Mouse (Mus musculus) heart, adult 18-20 months (tissue): ENCODE data around the gene Cdk14. TPM values are rescaled to one million over a fixed set of nuclear protein-coding genes. Genes with fewer than 3 reads are reported as not detected.

Experiments used
- DNase-seq, 2 experiments: peaks; one replicate each; pipeline ENCODE4 v3.0.0; 2021 to 2022; ENCODE audit warnings: mixed read lengths in 1 of 2
- total RNA-seq, 2 experiments: library from RNA; stranded (reverse); gene quantifications; 2 replicates each; pipeline ENCODE4 v1.2.3; 2021

Gene Cdk14
- total RNA-seq, 2 experiments from 2014 or later: 5.5 to 7.7 TPM

DNA sequence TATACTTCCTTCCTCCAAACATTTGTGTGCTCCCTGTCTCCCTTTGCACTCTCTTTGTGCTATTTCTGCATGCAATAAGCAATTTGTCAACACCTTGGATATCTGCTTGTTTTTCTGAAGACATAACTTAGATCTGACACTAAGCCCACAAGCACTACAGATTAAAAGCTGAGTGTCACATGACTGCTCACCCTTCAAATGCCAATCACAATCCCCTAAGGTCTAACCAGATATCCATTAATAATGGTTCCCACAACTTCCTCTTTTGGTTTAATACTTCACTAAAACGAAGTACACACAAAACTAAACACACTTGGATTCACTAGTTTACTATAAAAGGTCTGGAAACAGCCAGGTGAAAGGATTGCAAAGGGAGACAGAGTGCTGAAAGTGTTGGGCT lies 348.6 kb downstream of the Cdk14 start:
- no peak for DNase-seq

DNA sequence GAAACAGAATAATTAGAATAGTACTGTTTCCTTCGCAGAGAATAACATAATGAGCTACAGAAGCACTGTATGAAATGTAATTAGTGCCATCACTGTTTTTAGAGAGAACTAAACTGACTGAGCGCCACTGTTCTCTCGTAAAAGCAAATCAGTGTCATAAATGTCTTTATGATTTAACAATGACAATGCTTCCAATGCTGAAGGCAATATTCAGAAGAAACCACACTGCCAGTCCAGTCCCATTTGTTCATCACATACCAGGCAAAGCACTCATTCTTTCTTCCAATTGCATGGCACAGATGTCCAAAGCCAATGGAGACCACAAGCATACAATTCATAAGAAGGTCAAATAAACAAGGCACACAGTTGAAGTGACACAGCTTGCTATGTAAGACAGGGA lies 355.4 kb downstream of the Cdk14 start:
- DNase-seq: no peak

DNA sequence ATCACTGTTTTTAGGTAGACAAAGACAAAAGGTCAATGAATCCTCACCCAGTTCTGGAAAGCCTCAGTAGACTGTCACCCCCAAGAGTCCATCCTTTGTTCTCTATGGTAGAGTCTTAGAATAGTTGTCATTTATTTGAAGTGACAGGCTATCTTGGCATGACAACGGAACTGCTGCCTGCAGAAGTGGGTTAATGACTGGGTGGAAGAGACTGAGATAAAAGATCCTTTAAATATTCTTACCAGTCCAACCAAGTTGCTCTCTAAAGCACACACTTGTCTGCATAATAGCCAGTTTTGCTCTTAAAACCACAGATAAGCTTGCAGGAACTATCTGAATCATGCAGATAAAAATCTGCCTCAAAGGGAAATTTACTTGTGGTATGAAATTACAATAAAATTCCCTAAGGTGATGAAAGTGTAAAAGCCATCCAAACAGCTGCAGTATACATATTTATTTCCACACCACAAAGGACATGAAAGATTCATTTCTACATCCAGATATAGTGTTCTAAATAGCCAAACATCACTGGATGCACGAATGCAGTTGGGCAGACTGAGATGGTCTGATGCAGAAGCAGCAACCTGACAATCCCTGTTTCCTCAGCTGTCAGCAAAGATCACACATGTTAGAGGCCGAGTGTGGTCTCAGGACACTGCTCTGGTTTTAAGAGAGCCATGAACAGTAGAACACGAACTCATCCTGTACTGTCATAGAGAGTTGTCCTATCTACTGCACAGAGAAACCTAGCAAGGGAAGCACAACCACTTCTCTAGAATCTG lies 363.8 kb downstream of the Cdk14 start:
- no peak for DNase-seq

DNA sequence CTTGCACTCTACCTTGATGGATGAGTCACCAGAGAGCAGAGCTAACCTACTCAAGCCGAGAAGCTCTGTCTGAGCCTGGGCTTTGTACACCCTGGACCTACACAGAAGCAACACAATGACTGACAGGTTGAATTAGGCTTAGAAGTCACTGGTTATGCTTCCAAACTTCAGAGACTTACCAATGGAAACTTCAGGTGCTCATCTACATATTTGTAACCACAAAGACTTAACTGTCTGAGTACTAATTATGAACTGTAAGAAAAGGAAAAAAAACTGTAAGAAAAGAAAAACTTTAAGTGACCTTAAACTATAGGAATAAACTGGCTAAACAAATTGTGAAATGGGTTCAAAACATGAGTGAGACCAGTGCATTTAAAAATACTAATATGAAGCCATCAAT lies 364.6 kb downstream of the Cdk14 start:
- DNase-seq: no peak

DNA sequence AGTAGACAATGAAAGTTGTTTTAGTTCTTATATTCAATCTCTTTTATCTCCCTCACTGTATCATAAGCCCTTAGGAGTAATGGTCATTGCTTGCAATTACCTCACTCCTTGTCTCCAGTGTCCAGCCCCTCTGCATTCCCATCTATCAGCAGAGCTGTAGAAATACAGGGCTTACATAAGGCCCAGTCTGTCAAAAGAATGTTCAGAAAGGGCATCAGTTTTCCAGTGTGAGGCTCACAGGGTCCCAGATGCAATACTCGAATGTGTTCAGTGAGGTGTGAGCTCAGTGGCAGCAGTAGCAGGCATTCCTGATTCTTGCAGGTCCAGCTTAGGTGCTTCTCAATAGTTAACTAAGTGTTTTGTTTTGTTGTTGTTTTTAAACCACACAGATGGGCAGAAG lies 365.8 kb downstream of the Cdk14 start:
- DNase-seq: no peak

DNA sequence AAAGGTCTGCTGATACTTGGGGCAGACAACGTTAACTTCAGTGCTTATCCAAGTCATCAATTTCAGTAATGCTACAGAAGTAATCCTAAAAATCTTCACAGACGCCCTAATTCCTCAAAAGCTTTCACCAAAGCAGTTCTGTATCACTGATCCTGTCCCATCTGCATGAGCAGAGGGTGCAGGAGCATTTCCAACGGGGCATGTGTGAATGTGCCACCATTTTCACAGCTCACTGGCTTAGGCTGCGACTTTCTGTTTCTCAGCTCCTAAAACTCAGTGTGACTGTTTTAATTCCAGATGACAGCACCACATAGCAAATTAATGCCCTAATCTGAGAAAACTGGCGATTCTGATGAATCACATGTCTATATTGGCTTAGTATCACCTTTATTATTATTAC lies 375.8 kb downstream of the Cdk14 start:
- no peak for DNase-seq

DNA sequence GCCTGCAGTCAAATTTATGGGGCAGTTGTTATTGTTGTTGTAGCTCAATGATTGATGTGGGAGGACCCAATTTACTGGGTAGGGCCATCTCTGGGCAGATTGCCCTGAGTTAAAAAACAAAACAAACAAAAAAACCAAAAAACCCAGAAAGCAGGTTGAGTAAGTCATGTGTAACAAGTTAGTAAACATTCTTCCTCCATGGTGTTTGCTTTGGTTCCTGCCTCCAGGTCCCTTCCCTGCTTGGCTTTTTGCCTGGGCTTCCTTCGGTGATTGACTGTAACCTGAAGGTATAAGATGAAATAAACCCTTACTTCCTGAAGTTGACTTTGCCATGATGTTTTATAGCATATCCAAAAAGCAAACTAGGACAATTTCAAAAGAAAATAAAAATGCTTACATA lies 377.4 kb downstream of the Cdk14 start:
- no peak for DNase-seq

DNA sequence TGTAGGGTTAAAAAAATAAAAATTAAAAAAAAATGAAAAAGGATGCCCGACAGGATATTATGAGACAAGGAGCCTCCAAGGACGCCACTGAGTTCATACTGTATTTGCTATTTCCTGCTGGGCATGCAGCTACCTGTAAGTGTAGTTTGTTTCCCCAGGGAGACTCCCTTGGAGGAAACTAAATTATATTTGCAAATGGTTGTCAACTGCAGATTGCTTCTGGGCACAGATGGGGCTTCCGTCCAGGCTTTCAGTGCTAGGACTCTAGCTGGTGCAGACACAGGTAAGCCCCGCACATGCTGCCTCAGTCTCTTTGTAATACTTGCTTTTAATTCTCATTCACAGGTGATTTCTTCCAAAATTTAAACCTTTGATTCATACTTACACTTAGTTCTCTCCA lies 378.6 kb downstream of the Cdk14 start:
- no peak for DNase-seq

DNA sequence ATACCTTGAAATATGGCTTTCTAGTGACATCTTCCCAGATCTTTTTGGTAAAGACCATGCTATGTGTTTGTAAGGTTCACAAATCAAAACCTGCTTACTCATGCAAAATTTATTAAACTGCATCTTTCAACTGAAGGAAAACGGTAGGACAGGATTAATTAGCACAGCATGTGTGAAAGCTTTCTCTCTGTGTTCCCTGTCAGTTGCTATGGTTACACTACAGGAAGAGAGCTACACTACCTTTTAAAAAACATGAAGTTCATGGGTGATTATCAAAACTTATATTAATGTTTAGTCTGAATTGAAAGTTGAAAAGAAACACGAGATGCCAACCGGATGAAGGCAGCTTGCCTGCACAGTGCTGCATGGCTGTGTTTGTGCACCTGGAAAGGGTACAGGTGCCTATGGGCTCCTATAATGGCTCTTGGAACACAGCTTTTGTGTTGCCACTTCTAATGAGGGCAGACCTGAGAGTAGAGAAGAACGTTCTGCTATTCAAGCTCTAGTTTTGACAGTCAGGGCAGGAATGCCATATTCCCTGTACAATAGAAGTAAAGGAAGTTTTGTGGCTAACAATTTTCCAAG lies 380.3 kb downstream of the Cdk14 start:
- no peak for DNase-seq

DNA sequence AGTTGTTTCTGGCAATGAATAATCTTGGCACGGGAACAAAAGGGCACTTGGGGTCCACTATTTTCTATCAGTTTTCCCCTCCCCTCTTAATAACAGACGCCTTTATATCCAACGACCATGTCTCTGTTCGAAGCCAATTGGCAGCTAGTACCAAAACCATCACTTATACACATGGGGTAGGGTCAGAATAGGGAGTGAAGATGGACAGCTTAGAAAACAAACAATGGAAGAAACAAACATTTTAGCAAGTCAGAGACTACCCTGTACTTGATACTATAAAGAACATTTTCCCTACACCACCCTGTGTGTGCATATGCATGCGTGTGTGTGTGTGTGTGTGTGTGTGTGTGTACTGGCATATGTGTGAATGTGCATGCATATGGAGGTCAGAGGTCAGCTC lies 386.7 kb downstream of the Cdk14 start:
- DNase-seq: no peak

DNA sequence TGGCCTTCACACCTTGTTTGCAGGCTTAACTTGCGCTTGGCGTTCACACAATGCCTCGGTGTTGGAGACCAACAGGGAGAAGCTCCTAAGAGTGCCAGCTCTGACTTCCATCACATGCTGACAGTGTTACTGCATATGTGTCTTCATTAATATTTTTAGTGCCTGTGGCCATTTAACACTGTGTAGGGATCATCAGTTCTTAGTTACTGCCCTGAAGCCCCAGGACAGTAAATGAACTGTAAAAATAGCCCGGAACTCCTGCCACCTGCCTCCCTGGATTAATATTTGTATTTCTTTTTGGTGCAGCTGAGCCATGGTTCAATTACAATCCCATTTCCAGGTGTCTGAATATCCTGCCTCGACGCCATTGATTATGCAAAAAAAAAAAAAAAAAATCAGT lies 387.3 kb downstream of the Cdk14 start:
- no peak for DNase-seq

DNA sequence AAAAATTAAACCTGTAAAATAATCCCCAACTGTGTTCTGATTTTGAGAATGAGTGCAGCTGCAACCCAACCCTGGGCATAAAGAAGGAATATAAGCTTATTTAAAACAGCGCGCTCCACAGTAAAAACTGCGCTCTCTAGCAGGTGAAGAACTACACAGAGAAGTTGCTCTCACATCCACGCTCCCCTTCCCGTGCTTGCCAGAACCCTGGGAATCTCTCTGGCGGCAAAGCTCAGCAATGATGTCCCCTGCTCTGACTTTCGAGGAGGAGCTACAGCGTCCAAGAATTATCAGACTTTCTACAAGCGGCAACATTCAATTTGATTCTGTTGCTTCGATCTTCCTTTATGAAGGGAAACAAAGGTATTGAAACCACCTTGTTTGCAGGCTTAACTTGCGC lies 387.7 kb downstream of the Cdk14 start:
- no peak for DNase-seq

DNA sequence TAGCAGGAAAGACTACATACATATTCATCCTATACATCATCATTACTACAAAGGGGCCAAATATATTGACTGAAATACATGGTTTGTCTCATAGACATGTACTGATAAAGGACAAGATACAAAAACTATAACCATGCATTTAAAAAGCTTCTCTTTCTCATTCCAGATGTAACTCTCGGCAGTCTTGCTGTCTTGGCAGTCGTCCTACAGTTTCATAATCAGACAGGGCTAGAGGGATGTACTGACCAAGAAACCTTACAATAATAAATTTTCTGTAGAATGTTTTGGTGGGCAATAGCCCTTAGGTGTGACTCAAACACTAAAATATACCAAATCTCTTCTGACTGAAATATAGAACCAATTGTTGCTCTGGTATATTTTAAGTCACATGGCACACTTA lies 389.7 kb downstream of the Cdk14 start:
- DNase-seq: peak in 1 of 2 experiments; percentile 9

DNA sequence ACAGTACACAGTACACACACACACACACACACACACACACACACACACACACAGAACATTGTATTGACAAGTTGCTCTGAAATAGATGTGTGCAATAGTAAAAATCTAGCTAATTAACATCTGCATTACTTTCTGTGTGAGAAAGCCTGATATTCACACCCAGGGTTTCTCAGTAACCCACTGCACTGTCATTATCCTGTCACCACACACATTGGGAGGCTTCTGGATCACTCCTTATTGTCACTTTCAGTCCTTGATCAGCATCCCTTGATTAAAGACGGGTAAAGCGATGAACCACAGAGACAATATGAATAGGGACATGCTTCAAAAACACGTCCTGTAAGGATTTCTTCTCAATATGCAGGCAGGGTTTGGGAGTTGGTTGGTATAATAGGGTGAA lies 401.2 kb downstream of the Cdk14 start:
- no peak for DNase-seq

DNA sequence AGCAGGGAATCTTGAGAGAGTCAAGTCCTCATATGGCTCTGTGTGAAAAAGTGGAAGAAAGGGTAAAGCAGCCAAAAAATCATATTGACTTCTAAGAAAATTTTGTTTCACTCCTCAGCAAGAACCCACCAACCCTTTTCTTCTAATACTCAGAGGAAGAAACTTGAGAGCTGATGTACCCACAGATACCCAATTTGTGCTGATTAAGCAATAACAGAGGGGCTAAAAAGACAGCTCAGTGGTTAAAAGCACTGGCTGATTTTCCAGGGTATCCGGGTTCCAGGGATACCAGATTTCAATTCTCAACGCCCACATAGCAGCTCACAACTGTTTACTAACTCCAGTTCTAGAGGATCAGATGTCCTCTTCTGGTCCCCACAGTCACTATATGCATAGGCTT lies 401.9 kb downstream of the Cdk14 start:
- DNase-seq: no peak

DNA sequence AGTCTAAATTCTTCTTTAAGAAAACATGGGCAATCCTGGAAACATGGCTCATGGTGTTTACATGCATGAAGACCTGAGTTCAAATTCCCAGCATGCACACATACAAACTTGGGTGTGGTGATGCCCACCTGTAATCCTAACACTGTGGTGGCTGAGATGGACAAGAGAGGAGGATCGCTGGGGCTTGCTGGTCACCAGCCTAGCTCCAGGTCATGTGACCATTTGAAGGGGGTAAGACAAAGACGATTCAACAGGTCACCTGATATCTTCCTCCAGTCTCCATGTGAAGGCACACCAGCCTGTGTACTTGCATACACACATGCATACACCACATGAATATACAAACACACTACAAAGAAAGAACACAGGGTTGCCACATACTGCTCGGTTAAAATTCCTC lies 406.3 kb downstream of the Cdk14 start:
- DNase-seq: no peak

DNA sequence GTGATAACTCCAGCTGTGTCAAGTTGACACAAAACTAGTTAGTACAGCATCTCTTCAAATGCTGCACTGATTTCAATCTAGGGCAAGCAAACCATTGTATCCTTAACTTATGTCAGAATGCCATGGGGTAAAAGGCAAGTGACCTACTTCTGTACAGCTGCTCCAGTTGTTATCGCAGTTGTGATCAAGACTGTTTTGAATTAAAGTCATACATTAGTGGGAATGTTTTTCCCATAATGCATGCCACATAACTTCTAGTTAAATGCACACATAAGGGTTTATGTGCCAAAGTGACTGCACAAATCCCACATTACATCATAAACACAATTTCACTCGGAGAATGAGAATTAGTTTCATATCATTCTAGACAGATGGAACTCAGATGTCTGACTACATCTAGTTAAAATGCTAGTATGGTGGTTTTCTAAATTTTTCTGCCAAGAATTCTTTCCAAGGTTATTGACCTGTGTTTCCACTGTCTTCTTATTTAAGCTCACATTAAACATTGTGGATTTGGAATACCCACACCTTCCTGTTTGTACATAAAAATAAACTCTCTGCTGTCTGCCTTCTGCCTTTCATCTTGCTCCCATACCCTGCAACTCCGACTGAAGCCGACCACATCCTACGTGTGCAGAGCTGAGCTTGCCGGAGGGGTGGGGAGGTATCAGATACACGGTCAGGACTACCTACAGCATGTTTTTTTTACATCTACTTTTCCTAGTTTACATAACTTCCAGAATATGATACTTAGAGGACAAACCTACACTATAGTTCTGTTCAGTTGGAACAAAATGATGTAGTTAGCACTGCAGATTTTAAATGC lies 407.4 kb downstream of the Cdk14 start:
- no peak for DNase-seq

DNA sequence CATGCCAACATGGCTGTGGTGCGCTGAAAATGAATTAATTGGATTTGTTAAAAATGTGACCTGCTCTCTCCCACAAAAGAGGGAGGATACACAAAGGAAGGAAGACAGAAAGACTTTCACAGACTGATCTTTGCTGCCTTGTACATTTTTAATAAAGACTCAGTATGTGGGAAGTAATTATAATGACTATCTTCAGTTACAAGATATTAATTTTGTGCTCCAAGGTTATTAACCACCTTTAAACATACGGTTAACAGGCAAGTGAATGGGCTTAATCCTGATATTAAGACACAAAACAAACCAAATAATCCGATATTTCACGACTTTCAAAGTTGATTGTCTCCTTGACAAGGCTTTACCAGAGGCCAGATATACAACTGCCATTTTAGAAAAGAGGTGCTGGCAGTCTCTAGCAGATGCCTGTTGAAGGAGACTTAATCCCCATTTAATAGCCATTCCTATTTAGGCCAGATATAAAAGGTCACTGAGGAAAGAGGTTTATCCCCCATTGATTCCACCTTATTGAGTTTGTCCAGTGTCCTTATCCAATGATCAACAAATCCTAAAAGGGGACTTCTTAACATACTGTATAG lies 411.9 kb downstream of the Cdk14 start:
- no peak for DNase-seq

DNA sequence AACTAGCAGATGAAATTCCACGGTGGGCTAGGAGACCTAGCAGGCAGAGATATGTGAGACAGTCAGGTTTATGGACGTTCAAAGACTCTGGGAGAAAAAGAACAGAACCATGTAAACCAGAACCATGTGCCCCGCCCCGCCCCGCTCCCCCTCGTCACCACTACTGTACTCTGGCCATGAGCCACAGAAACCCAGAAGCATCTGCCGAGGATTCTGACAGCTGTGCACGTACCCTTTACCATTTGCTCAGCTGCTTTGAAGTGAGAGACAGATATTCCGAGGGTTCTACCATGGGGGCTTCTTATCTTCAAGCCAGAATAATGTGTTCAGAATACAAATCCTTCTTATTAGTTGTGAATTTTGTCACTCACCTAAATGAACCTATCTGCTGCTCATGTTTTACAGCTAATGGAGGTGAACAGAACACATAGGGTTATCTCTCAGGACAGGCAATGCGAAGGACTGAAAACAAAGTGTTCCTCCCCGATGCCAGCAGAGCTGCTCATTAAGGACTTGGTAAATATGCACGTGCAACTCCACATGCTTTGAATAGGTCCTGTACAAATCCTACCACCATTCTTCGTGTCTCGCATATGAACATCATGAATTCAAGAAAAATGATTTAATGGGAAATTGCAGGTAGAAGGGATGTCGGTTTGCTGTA lies 412.5 kb downstream of the Cdk14 start:
- no peak for DNase-seq

DNA sequence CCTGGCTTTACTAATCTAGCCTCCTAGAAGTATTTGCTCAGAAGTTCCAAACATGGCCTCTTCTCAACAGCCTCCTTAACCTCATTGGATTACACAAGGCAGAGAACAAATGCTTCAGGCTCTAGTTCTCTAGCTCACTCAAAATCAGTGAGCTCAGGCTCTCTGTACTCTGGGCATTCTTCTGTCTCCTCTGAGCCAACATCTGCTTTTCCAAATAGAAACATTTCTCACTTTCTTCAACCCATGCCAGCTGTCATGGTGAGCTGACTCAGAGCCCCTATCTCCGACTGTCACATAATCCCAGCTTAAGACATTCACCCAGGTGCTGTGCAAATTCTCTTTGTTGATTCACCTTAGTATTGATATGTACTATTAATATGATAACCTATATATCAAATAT lies 414.5 kb downstream of the Cdk14 start:
- no peak for DNase-seq

DNA sequence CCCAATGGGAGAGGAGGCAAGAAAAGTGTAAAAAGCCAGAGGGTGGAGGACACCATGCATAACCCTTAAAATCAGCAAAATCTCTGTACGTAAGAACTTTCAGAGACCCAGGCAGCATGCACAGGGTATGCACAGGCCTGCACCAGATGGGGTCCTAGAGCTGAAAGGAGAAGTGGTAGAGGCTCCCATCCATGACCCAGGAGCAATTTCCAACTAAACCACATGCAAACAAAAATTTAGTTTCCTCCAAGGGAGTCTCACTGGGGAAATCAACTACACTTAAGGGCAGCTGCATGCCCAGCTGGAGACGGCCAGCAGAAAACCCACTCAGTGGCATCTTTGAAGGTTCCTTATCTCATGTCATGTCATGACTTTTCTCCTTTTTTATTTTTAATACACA lies 415.4 kb downstream of the Cdk14 start:
- DNase-seq: no peak

DNA sequence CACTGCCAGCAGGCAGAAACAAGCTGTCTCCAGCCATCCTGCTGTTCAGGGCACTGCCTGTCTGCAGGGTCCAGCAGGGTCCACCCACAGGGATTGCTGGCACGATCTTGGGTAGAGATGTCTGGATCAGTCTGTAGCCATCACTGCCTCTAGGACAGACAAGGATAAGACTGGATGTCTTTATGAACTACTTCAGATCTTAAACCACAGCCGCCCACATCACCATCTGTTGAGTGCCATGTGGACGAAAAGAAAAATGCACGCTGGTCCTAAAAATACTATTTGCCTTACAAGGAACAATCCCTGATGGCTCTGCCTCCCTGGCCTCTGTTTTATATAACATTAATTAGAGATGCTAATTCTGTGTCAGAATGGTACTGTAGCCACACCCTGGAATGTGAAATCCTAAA lies 426.9 kb downstream of the Cdk14 start:
- DNase-seq: no peak

DNA sequence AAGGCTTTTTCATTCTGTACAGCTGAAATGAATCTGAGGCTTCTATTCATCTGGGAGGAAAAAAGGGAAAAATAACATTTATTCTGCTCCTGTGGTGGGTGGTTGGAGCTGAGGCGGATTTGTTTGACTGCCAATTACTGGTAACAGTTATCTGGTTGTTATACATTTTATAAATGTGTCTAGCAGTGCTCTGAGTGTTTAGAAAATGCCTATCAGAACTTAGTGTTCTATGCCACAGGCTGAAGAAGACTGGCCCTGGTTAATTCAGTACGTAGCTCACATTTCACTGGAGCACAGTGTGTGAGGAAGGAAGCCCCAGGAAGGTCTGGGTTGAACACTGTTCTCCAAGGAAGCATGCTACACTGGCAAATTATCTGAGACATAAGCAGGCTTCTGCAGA lies 429.1 kb downstream of the Cdk14 start:
- DNase-seq: no peak
